Mouse (Mus musculus): ENCODE results near the gene Gnb3.
"Not testable (repeated sequence)": the region's sequence is repeated elsewhere in the genome, so short reads cannot be mapped to it uniquely, and the experiment has no call there.

Gnb3 gene

GRCm38 (mm10) chr6:124816611-124817010 is 23.5 kb downstream of the Gnb3 start:
- DNase-seq (ENCODE audit: low spot score) = no peak

GRCm38 (mm10) chr6:124814858-124815774 is 25.0 kb downstream of the Gnb3 start:
- DNase-seq (ENCODE audit: low spot score) = no peak

- no peak for DNase-seq (ENCODE audit: low spot score)
Observed at GRCm38 (mm10) chr6:124814448-124814847, 25.6 kb downstream of the Gnb3 start.

GRCm38 (mm10) chr6:124813933-124814332 is 26.1 kb downstream of the Gnb3 start, which contains the start of gene Tpi1:
Gene Tpi1, minus strand, starts transcription at chr6:124814296.
- peak; percentile 92 for DNase-seq (ENCODE audit: low spot score)

- DNase-seq (ENCODE audit: low spot score) = peak; percentile 74
Observed at GRCm38 (mm10) chr6:124813496-124813895, 26.6 kb downstream of the Gnb3 start.

GRCm38 (mm10) chr6:124812848-124813247 is 27.2 kb downstream of the Gnb3 start:
- no peak for DNase-seq (ENCODE audit: low spot score)

GRCm38 (mm10) chr6:124811701-124812560 is 28.1 kb downstream of the Gnb3 start:
- DNase-seq (ENCODE audit: low spot score) = no peak

- DNase-seq (ENCODE audit: low spot score) = no peak
Observed at GRCm38 (mm10) chr6:124811403-124811665, 28.7 kb downstream of the Gnb3 start.

GRCm38 (mm10) chr6:124810566-124811402 is 29.3 kb downstream of the Gnb3 start:
- DNase-seq (ENCODE audit: low spot score) = not testable (repeated sequence)

- no peak for DNase-seq (ENCODE audit: low spot score)
Observed at GRCm38 (mm10) chr6:124809775-124810538, 30.1 kb downstream of the Gnb3 start.

- DNase-seq (ENCODE audit: low spot score) = peak; percentile 81
Observed at GRCm38 (mm10) chr6:124809052-124809774, 30.9 kb downstream of the Gnb3 start.

- peak; percentile 56 for DNase-seq (ENCODE audit: low spot score)
Observed at GRCm38 (mm10) chr6:124808358-124809012, 31.6 kb downstream of the Gnb3 start, which contains the start of gene Spsb2. Gene Spsb2, plus strand, starts transcription at chr6:124808661.

GRCm38 (mm10) chr6:124807986-124808357 is 32.1 kb downstream of the Gnb3 start:
- DNase-seq (ENCODE audit: low spot score) = no peak

GRCm38 (mm10) chr6:124807366-124807765 is 32.7 kb downstream of the Gnb3 start:
- DNase-seq (ENCODE audit: low spot score) = no peak

GRCm38 (mm10) chr6:124806446-124807140 is 33.5 kb downstream of the Gnb3 start:
- DNase-seq (ENCODE audit: low spot score) = no peak

GRCm38 (mm10) chr6:124805341-124806321 is 34.4 kb downstream of the Gnb3 start:
- peak; percentile 95 for DNase-seq (ENCODE audit: low spot score)

GRCm38 (mm10) chr6:124804341-124804740 is 35.7 kb downstream of the Gnb3 start:
- no peak for DNase-seq (ENCODE audit: low spot score)

- not testable (repeated sequence) for DNase-seq (ENCODE audit: low spot score)
Observed at GRCm38 (mm10) chr6:124803691-124804090, 36.4 kb downstream of the Gnb3 start.

All from layer of hippocampus, adult 11-12 months (tissue).